Mouse (Mus musculus) liver, embryonic 13.5 days (tissue): ENCODE measurements around the gene Mrps30. TPM values are rescaled to one million over a fixed set of nuclear protein-coding genes. Genes with fewer than 3 reads are reported as not detected.

Source experiments
- ATAC-seq: fragments of 200-750 bp; cut with Nextera tagmentation; 2 replicates; pipeline ENCODE4 v1.8.0; 2017; ENCODE audit warnings: low read depth, mild to moderate bottlenecking, moderate number of reproducible peaks, moderate library complexity
- DNase-seq: peaks from one replicate; pipeline ENCODE4 v3.0.0; 2022
- H3K27ac ChIP-seq: fragments of 300-500 bp; sonication (generic); 2 replicates; pipeline ENCODE4 v1.5.1; 2015; ENCODE audit warnings: moderate library complexity, mild to moderate bottlenecking, inconsistent platforms
- H3K27me3 ChIP-seq: fragments of 300-500 bp; sonication (generic); 2 replicates; pipeline ENCODE4 v1.6.1; 2015; ENCODE audit warnings: mild to moderate bottlenecking, inconsistent platforms
- H3K36me3 ChIP-seq: fragments of 300-500 bp; sonication (generic); 2 replicates; pipeline ENCODE4 v1.6.1; 2015; ENCODE audit warnings: mild to moderate bottlenecking, inconsistent platforms
- H3K4me1 ChIP-seq: fragments of 300-500 bp; sonication (generic); replicated peaks from 2 replicates; pipeline ENCODE4 v1.6.1; 2015; ENCODE audit warnings: inconsistent platforms
- H3K4me2 ChIP-seq: fragments of 300-500 bp; sonication (generic); 2 replicates; pipeline ENCODE4 v1.6.1; 2015; ENCODE audit warnings: inconsistent platforms, mild to moderate bottlenecking, moderate library complexity
- H3K4me3 ChIP-seq: fragments of 300-500 bp; sonication (generic); replicated peaks from 2 replicates; pipeline ENCODE4 v1.5.1; 2015; ENCODE audit warnings: mild to moderate bottlenecking, inconsistent platforms
- H3K9ac ChIP-seq: fragments of 300-500 bp; sonication (generic); 2 replicates; pipeline ENCODE4 v1.6.1; 2015; ENCODE audit warnings: mild to moderate bottlenecking, inconsistent platforms
- H3K9me3 ChIP-seq: fragments of 300-500 bp; sonication (generic); replicated peaks from 2 replicates; pipeline ENCODE4 v1.6.1; 2016; ENCODE audit warnings: inconsistent platforms
- WGBS: fragments of 180-500 bp; shearing (Covaris S2); methylation state at CpG from one replicate; pipeline ENCODE4 v1.1.7; 2015; ENCODE audit not compliant: insufficient replicate concordance; 5-methylcytosine and 5-hydroxymethylcytosine counted together
- polyA plus RNA-seq: library from polyadenylated mRNA; unstranded; fragments of >200 nt; fragmentation: Nextera tagmentation; extraction: Ambion mirVana; gene quantifications from 2 replicates; pipeline ENCODE4 v1.2.1, GENCODE M21; 2015

Gene Mrps30
- polyA plus RNA-seq, 1 experiment from 2014 or later: 24.4 TPM

DNA sequence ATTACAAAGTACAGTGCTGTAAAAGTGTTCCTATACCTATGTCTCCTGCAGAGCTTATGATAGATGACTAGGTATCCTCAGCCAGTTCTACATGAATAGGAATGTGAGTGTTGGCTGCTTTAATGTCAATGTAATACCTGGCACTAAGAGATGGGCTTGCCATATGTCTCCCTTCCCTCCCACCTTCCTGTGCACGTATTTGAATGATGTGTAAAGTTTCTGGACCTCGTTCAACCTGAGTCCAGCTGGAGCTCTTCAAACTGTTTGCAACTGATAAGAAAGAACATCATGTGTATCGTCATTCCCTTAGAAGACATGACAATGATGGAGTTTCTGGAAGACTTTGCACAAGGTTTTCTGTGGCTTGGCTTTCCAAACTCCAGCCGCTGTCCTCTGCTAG, 14.2 kb downstream of the Mrps30 start:
- Histone ChIP-seq H3K4me3 (no peak overlapping the region), H3K36me3 (peaks cover 7% of the 10 kb centered on the region), H3K4me1 (no peaks in the 10 kb centered on the region), H3K27ac (no peak overlapping the region), H3K27me3 (no peaks in the 10 kb centered on the region), H3K4me2 (no peak overlapping the region), H3K9ac (no peak overlapping the region), H3K9me3 (no peaks in the 10 kb centered on the region)
- ATAC-seq (no peak), DNase-seq (no peak)
- WGBS: 61% methylated on average over 4 of the region's 4 CpGs

DNA sequence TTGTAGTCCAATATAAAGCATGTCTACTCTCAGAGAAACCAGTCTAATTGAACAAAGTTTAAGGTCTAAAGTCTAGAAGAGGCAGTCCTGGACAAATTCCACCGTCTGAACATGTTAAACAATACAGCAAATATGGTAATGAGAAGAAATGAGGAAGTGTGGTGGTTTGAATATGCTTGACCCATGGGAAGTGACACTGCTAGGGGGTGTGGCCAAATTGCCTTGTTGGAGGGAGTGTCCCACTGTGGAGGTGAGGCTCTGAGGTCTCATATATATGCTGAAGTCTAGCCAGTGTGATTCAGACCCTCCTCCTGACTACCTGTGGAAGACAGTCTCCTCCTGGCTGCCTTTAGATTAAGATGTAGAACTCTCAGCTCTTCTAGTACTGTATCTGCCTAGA, 21.3 kb downstream of the Mrps30 start:
- DNase-seq (no peak), ATAC-seq (no peak)
- WGBS: 37% methylated on average over 1 of the region's 1 CpGs
- Histone ChIP-seq H3K4me3 (no peak overlapping the region), H3K27me3 (no peaks in the 10 kb centered on the region), H3K36me3 (no peaks in the 10 kb centered on the region), H3K27ac (no peak overlapping the region), H3K9me3 (no peaks in the 10 kb centered on the region), H3K4me1 (no peaks in the 10 kb centered on the region), H3K9ac (no peak overlapping the region), H3K4me2 (no peak overlapping the region)

DNA sequence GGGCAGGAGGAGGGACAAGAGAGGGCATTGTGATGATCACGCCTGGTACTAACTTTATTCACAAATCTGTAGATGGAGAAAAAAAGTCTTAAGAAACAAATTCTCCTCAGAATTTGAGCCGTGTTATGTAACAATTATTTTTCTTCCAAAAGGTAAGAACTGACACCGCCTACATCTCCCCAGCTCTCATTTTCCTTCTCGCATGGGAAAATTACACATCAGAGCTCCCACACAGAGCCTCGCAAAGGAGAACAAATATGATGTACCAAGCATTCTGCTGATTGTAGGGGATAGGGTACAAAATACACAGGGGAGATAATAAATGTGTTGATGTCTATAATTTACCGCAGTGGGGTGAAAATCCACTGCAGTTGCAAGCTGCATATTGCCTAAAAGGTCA, 23.7 kb downstream of the Mrps30 start:
- 78% methylated on average over 6 of the region's 6 CpGs for WGBS
- Histone ChIP-seq H3K36me3 (no peaks in the 10 kb centered on the region), H3K27me3 (no peaks in the 10 kb centered on the region), H3K27ac (no peak overlapping the region), H3K4me2 (no peak overlapping the region), H3K4me1 (no peaks in the 10 kb centered on the region), H3K4me3 (no peak overlapping the region), H3K9ac (no peak overlapping the region), H3K9me3 (no peaks in the 10 kb centered on the region)
- ATAC-seq (no peak), DNase-seq (no peak)

DNA sequence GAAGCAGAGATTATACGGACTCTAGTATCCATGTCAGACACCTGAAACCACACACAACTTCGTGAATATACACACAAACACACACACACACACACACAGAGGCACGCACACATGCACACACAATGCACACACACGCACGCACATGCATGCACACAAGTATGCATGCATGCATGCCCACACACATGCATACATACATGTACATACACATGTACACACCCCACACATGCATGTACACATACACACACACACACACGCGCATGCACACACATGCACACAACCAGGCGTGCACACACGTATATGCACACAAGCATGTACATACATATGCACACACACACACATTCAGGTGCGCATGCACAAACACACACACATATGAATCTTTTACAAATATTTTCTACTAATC, 36.2 kb downstream of the Mrps30 start:
- H3K4me1 ChIP-seq: no peaks in the 10 kb centered on the region
- 78% methylated on average over 10 of the region's 10 CpGs for WGBS
- no peak for ATAC-seq

DNA sequence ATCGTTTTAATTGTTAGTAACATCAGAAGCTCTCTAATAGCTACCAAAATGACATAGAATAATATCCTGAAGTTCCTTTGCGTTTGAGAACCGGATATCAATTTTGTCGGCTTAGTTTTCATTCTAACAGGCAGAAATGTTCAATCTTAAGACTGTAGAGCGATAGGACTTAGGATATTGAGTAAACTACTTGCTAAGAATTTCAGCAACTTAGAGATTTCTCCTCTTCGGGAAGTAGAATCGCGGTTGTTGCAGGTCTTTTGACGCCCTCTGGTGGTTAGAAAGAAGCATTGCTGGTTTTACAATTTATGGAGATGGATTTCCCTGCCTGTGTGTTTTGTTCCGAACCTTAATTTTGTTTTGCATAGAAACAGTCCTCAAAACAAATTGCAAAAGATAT, 36.8 kb downstream of the Mrps30 start:
- H3K4me3 ChIP-seq: no peak overlapping the region
- H3K9me3 ChIP-seq: no peaks in the 10 kb centered on the region
- H3K9ac ChIP-seq: no peak overlapping the region
- DNase-seq (no peak), ATAC-seq (no peak)
- H3K4me1 ChIP-seq: no peaks in the 10 kb centered on the region
- H3K4me2 ChIP-seq: no peak overlapping the region
- no peaks in the 10 kb centered on the region for H3K27me3 ChIP-seq
- no peaks in the 10 kb centered on the region for H3K36me3 ChIP-seq
- no peak overlapping the region for H3K27ac ChIP-seq
- 16% methylated on average over 10 of the region's 10 CpGs for WGBS

More for the DNA sequence above, 36.2 kb downstream of the Mrps30 start:
- H3K4me3 ChIP-seq: no peak overlapping the region
- H3K4me2 ChIP-seq: no peak overlapping the region
- H3K27me3 ChIP-seq: no peaks in the 10 kb centered on the region
- H3K9ac ChIP-seq: no peak overlapping the region
- DNase-seq: no peak
- H3K36me3 ChIP-seq: no peaks in the 10 kb centered on the region
- no peaks in the 10 kb centered on the region for H3K9me3 ChIP-seq
- H3K27ac ChIP-seq: no peak overlapping the region

Other genes with a start within 250 kb of the Mrps30 start
- 0.44 and 0.52 TPM in 2 replicates for gene B430218F22Rik, start 622 bp downstream of the Mrps30 start, polyA plus RNA-seq